Mouse (Mus musculus) monocyte, adult 5-6 weeks (primary cell): ENCODE measurements at regions not wholly inside any gene's neighbourhood (a gene's known extent, or its start where the extent isn't known, plus 50 kb on each side); places are given as distances from the start of the nearest gene placed in this dataset.

Experiments
- ATAC-seq: fragments of 153-309, 156-312 bp; replicated peaks from 2 replicates; pipeline ENCODE4 v1.8.0; 2017; ENCODE audit warnings: mild to moderate bottlenecking; ENCODE audit not compliant: low TSS enrichment, insufficient number of reproducible peaks, severe bottlenecking, poor library complexity, low FRiP score

DNA sequence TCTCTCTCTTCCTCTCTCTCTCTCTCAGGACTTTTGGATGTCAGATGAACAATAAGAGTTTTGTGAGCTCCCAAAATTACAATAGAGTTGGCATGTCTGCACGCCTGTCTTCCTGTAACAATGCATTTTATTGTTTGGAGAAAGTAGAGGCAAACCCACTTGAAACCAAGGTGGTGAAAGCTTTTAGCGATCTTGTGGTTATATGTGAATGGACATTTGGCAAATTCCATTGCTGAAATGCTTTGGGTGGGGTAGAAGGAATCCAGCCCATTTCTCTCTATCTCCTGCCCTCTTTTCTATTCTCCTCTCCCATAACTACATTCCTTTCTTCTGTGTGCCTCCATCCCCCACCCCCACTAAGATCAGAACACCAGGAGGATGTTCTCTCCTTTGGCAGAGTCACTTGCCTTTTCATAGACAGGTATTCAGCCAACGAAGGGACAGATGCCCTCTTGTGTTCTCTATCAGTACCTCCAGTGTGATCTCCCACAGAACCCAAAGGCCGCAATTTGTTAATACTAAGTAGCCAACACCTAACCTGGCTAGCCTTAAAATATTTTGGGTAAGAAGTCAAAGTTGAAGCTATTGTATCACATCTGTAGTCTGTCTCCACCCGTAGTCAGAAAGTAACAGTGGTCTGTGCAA is 542.9 kb downstream of the Lmo4 start:
- ATAC-seq = no peak

DNA sequence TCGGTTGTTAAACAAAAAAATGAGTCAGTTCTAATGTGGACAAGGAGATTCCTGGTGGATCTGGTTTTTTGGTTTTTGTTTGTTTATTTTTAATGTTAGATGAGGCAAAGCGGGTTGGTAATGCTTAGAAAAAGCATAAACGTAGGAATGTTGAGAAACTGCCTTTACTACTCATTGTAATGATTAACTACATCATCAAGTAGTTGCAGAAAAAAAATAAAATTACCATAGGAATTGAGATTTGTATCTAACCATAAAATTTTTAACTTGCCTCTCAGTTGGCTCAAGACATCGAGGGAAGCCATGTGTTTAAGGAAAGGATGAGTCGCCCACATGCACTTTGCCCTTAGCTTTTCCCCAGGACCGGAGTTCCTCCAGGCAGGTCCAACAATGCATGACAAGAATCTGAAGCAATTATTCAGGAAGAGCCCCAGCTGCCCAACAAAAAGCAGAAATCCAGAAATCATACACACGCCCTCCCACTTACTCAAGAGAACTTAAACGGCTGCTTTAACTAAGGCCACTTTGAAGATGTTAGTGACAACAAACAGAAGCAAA is 545.5 kb downstream of the Lmo4 start:
- no peak for ATAC-seq

DNA sequence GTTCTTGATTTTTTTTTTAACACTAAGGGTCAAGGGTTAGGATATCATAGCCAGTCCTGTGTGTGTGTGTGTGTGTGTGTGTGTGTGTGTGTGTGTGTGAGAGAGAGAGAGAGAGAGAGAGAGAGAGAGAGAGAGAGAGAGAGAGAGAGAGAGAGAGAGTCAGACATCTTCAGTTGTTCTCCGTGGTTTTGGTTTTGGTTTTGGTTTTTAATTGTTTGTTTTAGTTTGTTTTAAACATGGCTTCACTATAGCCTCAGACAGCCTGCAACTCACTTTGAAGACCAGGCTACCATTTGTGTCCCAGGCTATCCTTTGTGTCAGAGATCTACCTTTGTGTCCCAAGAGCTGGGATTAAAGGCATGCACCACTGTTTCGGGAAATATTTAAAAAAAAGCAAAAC is 557.8 kb downstream of the Lmo4 start:
- ATAC-seq = no peak

DNA sequence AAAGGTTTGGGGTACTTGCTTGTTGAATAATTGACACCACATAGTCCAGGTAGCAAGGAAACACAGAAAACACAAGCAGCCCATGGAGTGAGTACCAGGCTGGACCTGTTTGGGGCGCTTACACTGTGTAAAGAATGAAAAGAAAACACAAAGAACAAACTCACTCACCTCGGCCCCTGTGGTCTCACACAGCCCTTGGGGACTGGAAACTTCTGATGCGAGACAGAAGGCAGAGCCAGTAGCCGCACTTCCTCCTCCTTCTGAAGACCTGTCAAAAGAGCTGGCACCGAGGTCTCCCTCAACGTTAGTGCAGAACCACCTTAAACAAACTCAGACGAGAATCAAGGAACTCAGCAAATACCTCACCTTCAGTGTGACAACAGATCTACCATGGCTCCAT is 558.2 kb downstream of the Lmo4 start:
- ATAC-seq = peak; percentile 70

DNA sequence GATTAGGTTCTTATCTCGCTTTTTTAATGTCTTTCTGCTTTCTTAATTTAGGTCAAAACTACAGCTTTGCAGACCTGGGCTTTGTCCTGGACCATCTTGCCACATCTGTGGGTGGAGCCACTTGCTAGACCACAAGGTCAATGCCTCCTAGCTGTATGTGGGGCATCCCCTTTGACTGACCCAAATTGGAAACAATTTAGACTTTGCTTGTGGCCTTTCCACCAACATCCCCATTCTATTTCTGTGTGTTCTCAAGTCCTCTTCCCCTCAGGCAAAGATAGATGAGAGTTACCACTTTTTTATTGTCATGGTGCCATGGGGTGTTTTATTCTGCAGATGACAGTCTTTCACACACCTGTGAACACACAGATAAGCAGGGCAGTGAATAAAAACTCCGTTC is 572.0 kb downstream of the Lmo4 start:
- no peak for ATAC-seq

DNA sequence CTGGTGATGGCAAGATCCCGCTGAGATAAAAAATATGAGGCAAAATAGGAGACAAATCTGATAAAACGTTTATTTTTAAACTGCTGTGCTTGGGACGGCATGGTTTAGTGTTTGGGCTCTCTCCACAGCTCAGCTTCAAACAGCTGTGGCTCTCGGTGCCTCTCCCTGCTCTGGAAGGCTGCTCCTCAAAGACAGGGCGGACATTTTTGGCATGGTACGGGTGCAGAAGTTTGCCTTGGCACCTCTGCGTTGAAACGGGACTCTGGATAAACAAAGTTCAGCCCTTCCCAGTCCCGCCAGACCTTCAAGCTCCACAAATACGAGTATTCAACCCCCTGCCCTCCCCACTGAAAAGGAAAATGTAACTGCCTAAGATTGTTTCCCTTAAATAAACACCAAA is 573.8 kb downstream of the Lmo4 start:
- ATAC-seq = no peak

DNA sequence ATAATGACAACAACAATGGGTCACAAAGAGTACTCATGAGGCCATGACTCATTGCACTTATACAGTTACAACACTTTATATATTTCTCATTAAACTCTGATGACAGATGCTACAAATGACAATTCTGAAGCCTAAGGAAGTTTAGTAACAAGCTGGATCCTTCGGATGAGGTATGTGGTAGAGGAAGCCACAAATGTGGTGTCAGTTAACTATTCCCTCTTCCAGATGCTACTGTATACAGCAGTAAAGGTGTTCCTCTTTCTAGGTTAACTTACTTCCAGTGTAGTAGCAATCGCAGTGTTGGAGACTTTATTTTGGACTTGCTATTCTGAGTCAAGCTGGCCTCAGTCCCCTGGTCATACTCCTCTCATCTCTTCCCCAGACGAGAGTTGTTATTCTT is 580.1 kb downstream of the Lmo4 start:
- ATAC-seq = no peak

DNA sequence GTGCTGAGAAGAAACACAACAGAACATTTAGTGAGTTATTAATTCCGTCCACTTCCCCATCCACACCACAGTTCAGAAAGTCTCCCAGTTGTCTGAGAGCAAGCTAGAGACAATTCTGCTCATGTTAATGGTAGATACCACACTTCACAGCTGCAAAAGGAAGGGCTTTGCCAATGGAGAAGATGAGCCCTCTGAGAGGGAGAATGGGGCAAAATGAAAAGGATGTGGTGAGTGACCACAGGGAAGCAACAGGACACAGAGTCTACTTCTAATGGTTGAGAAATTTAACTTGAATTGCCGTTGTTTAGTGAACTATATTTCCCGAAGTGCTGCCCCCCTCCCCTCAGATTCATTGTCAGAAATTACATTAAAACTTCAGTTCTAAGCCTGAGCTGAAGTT is 582.7 kb downstream of the Lmo4 start:
- no peak for ATAC-seq

DNA sequence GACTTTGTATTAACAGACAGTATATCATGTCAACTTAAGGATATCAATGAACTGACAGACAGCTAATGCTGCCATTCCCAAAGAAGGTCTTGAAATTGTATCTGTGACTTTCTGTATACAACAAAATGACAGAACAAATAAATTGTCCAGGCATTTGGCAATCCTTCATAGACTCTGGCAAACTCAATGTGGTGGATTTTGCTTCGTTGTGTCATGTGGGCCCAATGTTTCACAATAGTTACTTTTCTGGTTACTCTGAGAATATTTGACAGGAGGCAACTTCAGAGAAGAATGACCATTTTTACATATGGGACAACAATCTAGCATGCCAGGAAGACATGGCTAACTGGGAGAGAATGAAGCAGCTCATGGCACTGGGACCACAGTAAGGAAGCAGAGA is 585.9 kb downstream of the Lmo4 start:
- no peak for ATAC-seq

DNA sequence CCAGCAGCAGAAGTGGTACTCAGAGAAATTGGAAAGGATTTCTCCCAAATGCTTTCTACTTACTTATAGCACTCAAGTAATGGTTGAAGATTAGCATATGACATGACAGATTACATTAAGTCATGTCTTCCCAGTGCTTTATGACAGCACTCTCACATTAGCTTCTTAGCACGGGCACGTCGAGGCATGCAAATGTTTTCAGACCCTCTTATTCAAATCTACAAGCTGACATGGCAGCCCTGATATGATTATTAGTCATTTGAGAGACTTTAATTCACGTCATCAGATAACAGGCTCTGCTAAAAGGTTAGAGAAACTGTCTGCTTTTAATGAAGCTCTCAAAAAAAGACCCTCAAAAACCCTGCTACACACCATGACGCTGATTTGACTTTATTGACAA is 590.1 kb downstream of the Lmo4 start:
- no peak for ATAC-seq

DNA sequence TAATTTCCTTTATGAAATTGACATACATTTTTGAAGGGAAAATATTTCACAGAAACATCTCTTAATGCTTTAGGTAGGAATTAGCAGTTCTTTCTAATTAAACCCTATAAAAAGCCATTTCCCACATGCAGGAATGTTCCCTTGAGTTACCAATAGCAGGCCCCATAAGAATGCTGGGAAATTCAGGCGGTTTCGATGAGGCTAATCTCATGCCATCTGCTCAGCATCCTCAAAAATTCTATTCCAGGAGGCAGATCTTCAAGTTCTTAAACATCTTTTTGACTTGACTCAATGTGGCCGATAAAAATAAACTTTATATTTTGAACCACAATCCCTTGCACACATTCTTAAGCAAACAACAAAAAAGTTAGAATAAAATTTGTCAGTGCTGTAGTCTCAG is 591.0 kb downstream of the Lmo4 start:
- ATAC-seq = no peak

DNA sequence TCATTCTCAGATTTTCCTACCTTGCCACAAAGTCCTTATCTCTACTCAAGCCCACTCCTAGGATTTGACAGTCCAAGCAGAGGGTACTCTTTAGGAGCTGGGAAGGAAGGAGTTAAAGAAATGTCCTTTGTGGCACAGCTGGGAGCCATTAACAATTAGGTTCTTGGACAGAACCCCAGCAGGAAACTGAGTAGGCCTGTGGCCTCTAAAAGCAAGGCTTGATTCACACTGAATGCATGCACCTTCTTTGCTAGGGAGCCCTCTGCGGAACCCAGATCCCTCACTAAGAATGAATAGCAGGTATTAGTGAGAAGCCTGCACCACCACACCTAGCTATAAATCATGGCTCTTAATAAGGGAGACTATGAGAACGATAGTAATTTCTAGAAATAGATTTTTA is 595.3 kb downstream of the Lmo4 start:
- no peak for ATAC-seq

DNA sequence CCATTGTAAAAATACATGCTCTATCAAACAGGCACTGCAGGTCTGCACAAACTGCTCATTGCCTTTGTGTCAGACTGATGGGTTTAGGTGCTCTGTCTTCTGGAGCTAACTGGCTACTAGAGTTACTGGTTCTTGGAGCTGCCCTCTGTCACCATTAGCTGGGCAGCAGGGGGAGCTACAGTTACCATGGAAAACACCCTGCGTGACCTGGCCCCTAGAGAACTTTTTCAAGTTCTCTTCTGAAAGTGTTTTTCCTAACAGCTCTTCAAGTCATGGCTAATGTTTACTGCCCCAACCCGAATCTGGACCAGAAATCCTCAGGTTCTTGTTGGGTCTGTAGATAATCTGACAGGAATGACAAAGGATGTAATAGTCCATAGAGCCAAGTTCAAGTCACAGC is 605.9 kb downstream of the Lmo4 start:
- ATAC-seq = 0 out of 2 replicates have a peak, but pooled peaks have one; percentile 49

DNA sequence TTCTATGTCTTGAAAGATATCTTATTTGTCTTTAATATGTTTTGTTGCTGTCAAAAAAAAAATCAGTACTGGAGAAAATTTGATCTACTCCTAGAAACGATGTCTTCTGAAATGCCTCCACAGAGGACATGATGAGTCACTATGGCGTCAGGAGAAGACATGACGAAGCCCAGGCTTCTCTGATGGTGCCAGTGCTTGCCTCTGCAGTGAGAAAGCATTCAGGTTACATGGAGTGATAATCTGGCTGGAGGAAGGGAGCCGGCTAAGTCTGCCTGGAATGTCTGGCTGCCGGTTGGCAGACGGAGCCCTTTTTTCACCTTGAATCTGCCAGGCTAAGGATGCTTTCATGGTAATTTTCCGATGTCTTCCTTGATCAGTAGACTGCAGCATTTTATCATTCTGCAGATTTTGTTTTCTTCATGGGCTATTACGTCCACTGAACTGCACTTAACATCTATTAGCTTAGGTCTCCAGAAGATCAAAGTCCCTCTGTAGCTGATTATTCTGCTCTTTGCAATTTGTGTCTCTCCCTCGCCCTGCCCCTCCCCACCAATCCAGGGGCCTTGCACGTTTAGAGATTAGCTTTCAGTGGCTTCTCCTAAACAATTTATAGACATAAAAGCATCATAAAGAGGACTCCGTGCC is 607.9 kb downstream of the Lmo4 start:
- no peak for ATAC-seq

DNA sequence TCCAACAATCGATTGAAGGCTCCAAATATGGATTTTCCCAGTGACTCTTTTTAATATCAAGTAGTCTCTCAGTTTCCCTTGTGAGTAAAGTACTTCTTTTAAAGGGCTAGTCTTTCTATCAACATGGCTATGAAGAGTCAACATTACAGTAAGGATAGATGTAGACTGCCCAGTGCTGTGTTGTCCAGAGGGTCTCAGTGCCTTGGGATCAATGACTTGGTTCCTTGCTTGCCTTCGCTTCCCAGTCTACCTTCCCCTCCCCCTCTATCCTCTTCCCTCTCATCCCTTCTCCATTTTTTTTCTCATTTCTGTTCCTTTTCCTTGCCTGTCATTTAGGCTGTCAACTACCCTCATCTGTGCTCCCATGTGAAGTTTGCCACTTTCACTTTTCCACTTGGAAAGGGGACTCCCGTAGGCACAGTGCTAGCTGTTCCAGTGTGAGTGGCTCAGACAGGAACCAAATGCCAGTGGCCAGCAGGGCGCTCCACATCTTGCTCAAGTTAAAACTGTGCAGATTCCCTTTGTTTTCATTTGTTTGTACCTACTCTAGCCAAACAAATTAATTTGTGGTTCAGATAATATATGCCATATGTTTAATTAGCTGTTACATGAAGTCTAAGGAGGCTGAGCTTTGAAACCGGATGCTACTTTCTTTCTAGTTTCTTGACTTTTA is 608.9 kb downstream of the Lmo4 start:
- ATAC-seq = no peak

DNA sequence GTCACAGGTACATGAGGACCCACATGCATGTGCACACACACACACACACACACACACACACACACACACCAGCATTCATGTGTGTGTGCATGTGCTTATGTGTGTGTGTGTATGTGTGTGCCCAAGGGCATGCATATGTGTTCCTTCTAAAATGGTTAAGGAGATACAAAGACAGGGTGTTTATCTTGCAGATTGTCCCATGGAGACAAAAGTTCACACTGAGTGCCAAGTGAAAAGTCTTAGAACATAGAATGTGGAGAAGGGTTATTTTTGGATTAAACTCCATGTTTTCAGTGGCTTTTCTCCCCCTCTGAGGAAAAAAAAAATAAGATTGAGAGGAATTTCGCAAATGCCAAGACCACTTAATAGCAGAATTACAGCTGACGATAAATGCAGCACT is 609.9 kb downstream of the Lmo4 start:
- ATAC-seq = no peak

DNA sequence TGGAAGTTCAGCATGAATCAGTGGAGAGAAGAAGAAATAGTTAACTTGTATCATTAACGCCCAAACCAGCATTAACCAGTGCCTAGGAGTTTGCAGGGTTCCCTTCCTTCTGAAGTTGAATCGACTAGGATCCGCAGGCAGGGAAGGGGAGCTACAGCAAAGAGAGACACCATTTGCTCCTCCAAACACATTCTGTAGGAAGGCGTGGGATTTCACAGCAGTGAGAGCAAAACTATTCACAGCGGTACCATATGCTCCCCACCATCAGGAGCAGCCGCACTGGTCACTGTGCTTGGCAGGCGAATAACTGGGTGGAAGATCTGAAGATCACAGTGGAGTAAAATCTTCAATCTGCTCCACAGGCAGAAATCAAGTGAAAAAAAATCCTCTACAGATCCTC is 610.3 kb downstream of the Lmo4 start:
- no peak for ATAC-seq

DNA sequence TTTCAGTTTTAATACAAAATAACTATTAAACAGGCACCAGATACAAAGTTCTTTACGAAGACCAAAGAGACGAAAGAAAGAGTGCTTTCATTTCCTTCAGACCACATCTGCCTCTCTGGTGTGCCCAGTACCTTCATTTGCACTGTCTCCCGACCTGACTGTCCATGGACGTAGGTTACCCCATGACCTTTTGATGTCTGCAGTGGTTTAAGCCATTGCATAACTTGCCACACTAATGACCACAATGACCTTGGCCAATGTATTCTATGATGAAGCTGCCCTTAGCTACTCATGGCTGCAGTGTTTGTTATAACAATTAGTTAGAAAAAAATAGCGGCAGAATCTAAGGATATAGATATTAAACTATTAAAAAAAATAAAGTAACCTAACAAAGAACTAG is 618.4 kb downstream of the Lmo4 start:
- no peak for ATAC-seq

DNA sequence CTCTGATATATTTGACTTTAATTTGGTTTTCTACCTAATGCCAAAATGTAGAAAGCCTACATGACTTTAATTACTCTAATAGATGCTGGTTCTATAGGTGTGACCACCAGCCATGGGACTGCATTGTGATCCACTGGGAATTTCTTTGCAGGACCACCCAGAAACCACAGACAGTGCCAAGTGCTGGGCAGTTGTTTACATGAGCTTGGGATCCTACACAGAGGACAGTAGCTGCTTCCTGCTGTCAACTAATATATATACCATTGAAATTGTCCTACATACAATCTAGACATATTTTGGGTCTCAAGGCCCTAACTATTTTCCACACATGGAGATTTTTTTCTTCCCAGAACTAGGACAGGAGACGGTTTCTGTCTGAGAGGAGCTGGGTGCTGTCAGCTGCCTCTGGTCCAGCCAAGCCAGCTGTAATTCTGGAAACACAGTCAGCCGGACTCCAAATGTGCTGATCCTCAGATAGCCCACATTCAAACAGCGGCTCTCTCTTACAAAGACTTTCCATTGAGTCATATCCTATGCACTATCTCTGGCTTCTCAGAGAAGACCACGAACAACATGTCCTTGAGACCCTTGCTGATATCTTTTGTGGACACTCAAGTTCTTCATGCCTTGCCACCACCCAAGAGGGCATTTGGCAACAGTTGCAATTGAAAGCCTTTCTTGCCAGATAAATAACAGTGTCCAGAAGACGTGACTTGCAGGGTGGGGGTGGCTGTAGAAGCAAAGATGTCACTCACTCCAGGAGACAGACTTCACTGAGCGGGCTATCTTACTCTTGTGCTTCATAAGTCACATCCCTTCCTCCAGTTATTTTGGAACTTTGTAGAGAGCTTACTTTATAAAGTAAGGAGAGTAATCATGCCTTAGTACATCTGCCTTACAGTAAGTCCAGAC is 620.1 kb downstream of the Lmo4 start:
- no peak for ATAC-seq
